Mouse (Mus musculus): ENCODE data around the gene Emp1.

GRCm38 (mm10) chr6:135332737-135333281, 29.5 kb upstream of the Emp1 start:
- TF ChIP-seq GATA1 (IDR thresholded peaks at IDR 0.05; ENCODE audit: borderline replicate concordance, low read length) (no peak), CTCF (IDR thresholded peaks at IDR 0.05; ENCODE audit: low read depth, low read length) (no peak), TAL1 (conservative IDR thresholded peaks at IDR 0.05; ENCODE audit: low read depth, low read length) (no peak), POLR2AphosphoS5 (IDR thresholded peaks at IDR 0.05; ENCODE audit: insufficient replicate concordance, low read depth, low read length) (no peak)
